Mouse (Mus musculus): ENCODE measurements around the gene Gm6482.

Gene Gm6482

DNA sequence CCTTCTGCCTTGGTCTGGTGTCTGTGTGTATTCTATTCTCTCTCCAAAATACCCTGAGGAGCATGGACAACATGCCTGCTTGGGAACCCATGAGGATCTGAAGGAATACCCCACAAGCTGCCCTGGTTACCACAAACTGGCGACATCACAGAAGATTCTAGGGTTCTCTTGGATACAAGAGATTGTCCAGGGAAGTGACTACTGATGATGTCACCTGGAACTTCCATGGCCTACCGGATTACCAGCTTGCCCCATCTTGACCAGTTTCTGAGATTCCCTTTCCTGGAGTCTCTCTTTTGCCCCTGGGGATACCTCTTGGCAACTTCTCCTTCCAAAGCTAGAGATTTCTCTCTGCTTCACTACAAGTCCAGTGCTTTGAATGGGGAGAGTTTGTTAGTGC lies at the start of gene Gm6482:
TSS of gene Gm6482 (minus strand) at position 101 of the 400 bp plus-strand sequence.
- 67% methylated on average over 1 of the region's 2 CpGs for WGBS

DNA sequence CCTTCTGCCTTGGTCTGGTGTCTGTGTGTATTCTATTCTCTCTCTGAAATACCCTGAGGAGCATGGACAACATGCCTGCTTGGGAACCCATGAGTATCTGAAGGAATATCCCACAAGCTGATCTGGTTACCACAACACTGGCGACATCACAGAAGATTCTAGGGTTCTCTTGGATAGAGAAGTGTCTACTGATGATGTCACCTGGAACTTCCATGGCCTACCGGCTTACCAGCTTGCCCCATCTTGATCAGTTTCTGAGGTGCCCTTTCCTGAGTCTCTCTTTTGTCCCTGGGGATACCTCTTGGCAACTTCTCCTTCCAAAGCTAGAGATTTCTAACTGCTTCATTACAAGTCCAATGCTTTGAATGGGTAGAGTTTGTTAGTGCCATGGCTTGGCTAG lies 45.3 kb upstream of the Gm6482 start, which contains the start of gene Gm7954:
TSS of gene Gm7954 (minus strand) at position 101 of the 400 bp plus-strand sequence.
- no CpG with 5 or more reads among the region's 2 CpGs for WGBS

GRCm38 (mm10) chr14:41425393-41426075 lies 17.5 kb upstream of the Gm6482 start:
- 9% methylated on average over 13 of the region's 16 CpGs for WGBS

GRCm38 (mm10) chr14:41424694-41425093 lies 16.6 kb upstream of the Gm6482 start:
- WGBS, result 11% methylated on average over 14 of the region's 14 CpGs

GRCm38 (mm10) chr14:41386279-41386678 lies 21.8 kb downstream of the Gm6482 start, which contains the start of gene Gm7945:
Gene Gm7945, minus strand, starts transcription at chr14:41386379.
- 100% methylated on average over 1 of the region's 3 CpGs for WGBS

Measured in cerebral cortex, adult 2 months (tissue).